Mouse (Mus musculus) MEL (cell line): ENCODE data around the gene Aldh3b3.

ENCODE experiments used
- BHLHE40 ChIP-seq: IDR thresholded peaks from 2 replicates; pipeline ENCODE4 v1.6.1; 2012; ENCODE audit warnings: low read depth, mild to moderate bottlenecking, inconsistent platforms, low read length, improper control_type of control experiment, borderline replicate concordance
- CTCF ChIP-seq, 3 experiments: IDR thresholded peaks in 2 of 3; conservative IDR thresholded peaks in 1 of 3; 2 replicates each; pipeline ENCODE4 v1.5.1; 2011 to 2012; ENCODE audit warnings: low read length in 3 of 3, low read depth in 2 of 3, mild to moderate bottlenecking in 2 of 3, improper control_type of control experiment in 1 of 3, inconsistent platforms in 1 of 3, mixed read lengths in 1 of 3, moderate library complexity in 1 of 3; ENCODE audit not compliant: control insufficient read depth in 1 of 3, insufficient read depth in 1 of 3, poor library complexity in 1 of 3, severe bottlenecking in 1 of 3
- GABPA ChIP-seq: IDR thresholded peaks from 2 replicates; pipeline ENCODE4 v1.6.1; 2012; ENCODE audit warnings: low read depth, mild to moderate bottlenecking, inconsistent platforms, low read length, improper control_type of control experiment, moderate library complexity
- MAX ChIP-seq: IDR thresholded peaks from 2 replicates; pipeline ENCODE4 v1.6.1; 2011; ENCODE audit warnings: low read length, improper control_type of control experiment
- USF1 ChIP-seq: IDR thresholded peaks from 2 replicates; pipeline ENCODE4 v1.6.1; 2014; ENCODE audit warnings: low read depth, mild to moderate bottlenecking, inconsistent platforms, low read length, improper control_type of control experiment, moderate library complexity

GRCm38 (mm10) chr19:4001752-4002151 is 43.3 kb downstream of the Aldh3b3 start:
- no peak for TF ChIP-seq MAX
- no peak for TF ChIP-seq USF1
- TF ChIP-seq GABPA = no peak
- TF ChIP-seq BHLHE40 = no peak
- TF ChIP-seq CTCF (IDR thresholded peaks at IDR 0.05 in 2 of 3, conservative IDR thresholded peaks at IDR 0.05 in 1 of 3; ENCODE audit: control insufficient read depth in 1 of 3, insufficient read depth in 1 of 3, low read depth in 2 of 3, low read length in 3 of 3, poor library complexity in 1 of 3, severe bottlenecking in 1 of 3) = no peak
